Comparison of ENCODE assay signal across 9 mouse cellular contexts in the genomic region with DNA sequence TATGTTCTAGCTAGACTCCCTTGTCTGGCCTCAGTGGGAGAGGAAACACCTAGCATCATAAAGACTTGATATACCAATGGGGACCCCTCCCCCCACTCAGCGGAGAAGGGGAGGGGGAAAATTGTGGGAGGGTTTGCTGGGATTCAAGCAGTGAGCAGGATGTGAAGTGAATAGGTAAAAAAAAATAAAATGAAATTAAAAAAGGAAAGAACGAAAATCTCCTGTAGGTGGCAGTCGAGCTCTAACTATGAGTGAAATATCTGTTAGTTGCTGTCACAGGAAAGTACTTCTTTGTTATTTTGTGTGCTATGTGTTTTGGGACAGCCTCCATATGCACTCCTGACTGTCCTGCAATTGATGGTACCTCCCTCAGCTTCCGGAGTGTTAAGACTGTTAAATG.
DNase-seq lines count a peak whose midpoint lies in the region; ATAC-seq and TF ChIP-seq lines count a peak whose summit lies in the region.
"Had no signal": no experiment of that assay in that cellular context is flagged by ENCODE, and none has a peak within 500 bp of the region (broad histone marks: within the 10 kb centered on the region; RNA-seq: fewer than 3 reads in every experiment).

No protein-coding gene starts in this region.

- DNase-seq in heart, adult 2 months, result no peak
- DNase-seq in 416B (ENCODE audit: low read depth), result peak; percentile 43
- peak; percentile 55 for DNase-seq in embryo, embryonic 10 days (ENCODE audit: low spot score)
- peak; percentile 19 for DNase-seq in kidney, postnatal 10 days
- peak; percentile 32 for DNase-seq in telencephalon, adult 2 months (ENCODE audit: low read depth, low spot score)
- DNase-seq in heart, postnatal 36 days, result no peak

- intact Hi-C loops in heart, adult 2 months (cut with DNase I), result no loop called here
- intact Hi-C loops in heart, postnatal 36 days (cut with DNase I), result no loop called here

- no peak for TF ChIP-seq POLR2A in heart, adult 2 months (IDR thresholded peaks at IDR 0.05; ENCODE audit: insufficient read depth, low read depth, low read length)

- H3K36me3 ChIP-seq in heart, adult 2 months (ENCODE audit: control insufficient read depth, insufficient read depth, low read length), result no peaks in the 10 kb centered on the region
- H3K36me3 ChIP-seq in heart, embryonic 12.5 days, result no peaks in the 10 kb centered on the region
- H3K36me3 ChIP-seq: G1E had no signal

- H3K9me3 ChIP-seq in heart, embryonic 12.5 days (replicated peaks), result no peaks in the 10 kb centered on the region
- H3K9me3 ChIP-seq: G1E had no signal

- no peak for ATAC-seq in heart, embryonic 12.5 days (ENCODE audit: insufficient number of reproducible peaks, low FRiP score)
- ATAC-seq in inflammation-experienced regulatory T-cells, adult 6 months, result no peak

- H3K79me2 ChIP-seq in heart, adult 2 months (replicated peaks; ENCODE audit: control insufficient read depth, insufficient read depth, low read length), result no peaks in the 10 kb centered on the region

- no peak overlapping the region for H3K27ac ChIP-seq in heart, adult 2 months
- no peak overlapping the region for H3K27ac ChIP-seq in heart, embryonic 12.5 days (ENCODE audit: poor library complexity, severe bottlenecking)

- TF ChIP-seq CTCF in heart, adult 2 months (IDR thresholded peaks at IDR 0.05), result peak; percentile 54

- no peaks in the 10 kb centered on the region; the same call in 1 of the 2 replicates for H3K4me1 ChIP-seq in heart, adult 2 months (ENCODE audit: control insufficient read depth, insufficient read depth, low read length)
- no peaks in the 10 kb centered on the region for H3K4me1 ChIP-seq in heart, embryonic 12.5 days (replicated peaks)

- no peak overlapping the region for H3K4me2 ChIP-seq in heart, embryonic 12.5 days

- no peak for TF ChIP-seq EP300 in heart, adult 2 months (IDR thresholded peaks at IDR 0.05; ENCODE audit: insufficient read depth, low read depth, low read length)

- no peak overlapping the region for H3K4me3 ChIP-seq in heart, adult 2 months
- H3K4me3 ChIP-seq in heart, embryonic 12.5 days, result no peak overlapping the region

- no peak overlapping the region for H3K9ac ChIP-seq in heart, adult 2 months (ENCODE audit: low read depth, low read length)
- no peak overlapping the region for H3K9ac ChIP-seq in heart, embryonic 12.5 days

- 6% methylated on average over 4 of the region's 4 CpGs for WGBS in heart, adult 2 months
- WGBS in heart, embryonic 12.5 days, result 10% methylated on average over 4 of the region's 4 CpGs

- H3K27me3 ChIP-seq in heart, adult 2 months (ENCODE audit: control insufficient read depth, insufficient read depth, low read length), result no peaks in the 10 kb centered on the region
- H3K27me3 ChIP-seq in heart, embryonic 12.5 days (replicated peaks), result no peaks in the 10 kb centered on the region

Comparison
In these comparisons a context has a peak if more than half of its experiments do, and no peak if none do; other contexts are left out.
1. DNase-seq: peak in 416B (single experiment), embryo, embryonic 10 days (single experiment), kidney, postnatal 10 days (single experiment) and telencephalon, adult 2 months (single experiment); none in heart, adult 2 months (0 of 2) and heart, postnatal 36 days (0 of 2).